Mouse (Mus musculus): ENCODE measurements at regions not wholly inside any gene's neighbourhood (a gene's known extent, or its start where the extent isn't known, plus 50 kb on each side); places are given as distances from the start of the nearest gene placed in this dataset.

- no peaks in the 10 kb centered on the region for H3K9me3 ChIP-seq (ENCODE audit: control insufficient read depth, low read length)
- no peak for ATAC-seq (ENCODE audit: low FRiP score, low read depth)
- H3K4me2 ChIP-seq (replicated peaks; ENCODE audit: low read depth, low read length, severe bottlenecking) = no peak overlapping the region
- 93% methylated on average over 7 of the region's 7 CpGs for WGBS
- DNase-seq (ENCODE audit: low spot score) = no peak
- no peak overlapping the region for H3K27ac ChIP-seq (replicated peaks; ENCODE audit: low read depth, low read length)
- H3K36me3 ChIP-seq (ENCODE audit: control insufficient read depth, insufficient read depth, low read length) = no peaks in the 10 kb centered on the region
- no peaks in the 10 kb centered on the region for H3K4me1 ChIP-seq (ENCODE audit: control insufficient read depth, insufficient read depth, low read length)
- no peak overlapping the region for H3K9ac ChIP-seq (ENCODE audit: low read depth, low read length, severe bottlenecking)
- TF ChIP-seq POLR2A (IDR thresholded peaks at IDR 0.05; ENCODE audit: borderline replicate concordance, extremely low read depth, insufficient read depth, insufficient read length) = no peak
- H3K4me3 ChIP-seq (replicated peaks; ENCODE audit: low read length) = no peak overlapping the region
- no peaks in the 10 kb centered on the region for H3K27me3 ChIP-seq (ENCODE audit: control insufficient read depth, insufficient read depth, low read length)
Observed at GRCm38 (mm10) chr13:60511101-60511500, 90.6 kb upstream of the Dapk1 start.

- WGBS = 72% methylated on average over 8 of the region's 8 CpGs
- H3K9ac ChIP-seq (ENCODE audit: low read depth, low read length, severe bottlenecking) = no peak overlapping the region
- no peaks in the 10 kb centered on the region for H3K4me1 ChIP-seq (ENCODE audit: control insufficient read depth, insufficient read depth, low read length)
- H3K4me2 ChIP-seq (replicated peaks; ENCODE audit: low read depth, low read length, severe bottlenecking) = no peak overlapping the region
- H3K27me3 ChIP-seq (ENCODE audit: control insufficient read depth, insufficient read depth, low read length) = no peaks in the 10 kb centered on the region
- ATAC-seq (ENCODE audit: low FRiP score, low read depth) (no peak), DNase-seq (ENCODE audit: low spot score) (no peak)
- no peak for TF ChIP-seq POLR2A (IDR thresholded peaks at IDR 0.05; ENCODE audit: borderline replicate concordance, extremely low read depth, insufficient read depth, insufficient read length)
- no peak overlapping the region for H3K4me3 ChIP-seq (replicated peaks; ENCODE audit: low read length)
- H3K9me3 ChIP-seq (ENCODE audit: control insufficient read depth, low read length) = no peaks in the 10 kb centered on the region
- H3K36me3 ChIP-seq (ENCODE audit: control insufficient read depth, insufficient read depth, low read length) = no peaks in the 10 kb centered on the region
- H3K27ac ChIP-seq (replicated peaks; ENCODE audit: low read depth, low read length) = no peak overlapping the region
Observed at GRCm38 (mm10) chr13:60511628-60512027, 90.1 kb upstream of the Dapk1 start.

GRCm38 (mm10) chr13:60513756-60514155, 88.0 kb upstream of the Dapk1 start:
- 85% methylated on average over 7 of the region's 7 CpGs for WGBS
- Histone ChIP-seq H3K4me2 (replicated peaks; ENCODE audit: low read depth, low read length, severe bottlenecking) (no peak overlapping the region), H3K27me3 (ENCODE audit: control insufficient read depth, insufficient read depth, low read length) (no peaks in the 10 kb centered on the region), H3K9ac (ENCODE audit: low read depth, low read length, severe bottlenecking) (no peak overlapping the region), H3K36me3 (ENCODE audit: control insufficient read depth, insufficient read depth, low read length) (no peaks in the 10 kb centered on the region), H3K9me3 (ENCODE audit: control insufficient read depth, low read length) (no peaks in the 10 kb centered on the region), H3K27ac (replicated peaks; ENCODE audit: low read depth, low read length) (no peak overlapping the region), H3K4me1 (ENCODE audit: control insufficient read depth, insufficient read depth, low read length) (no peaks in the 10 kb centered on the region), H3K4me3 (replicated peaks; ENCODE audit: low read length) (no peak overlapping the region)
- ATAC-seq (ENCODE audit: low FRiP score, low read depth) (no peak), DNase-seq (ENCODE audit: low spot score) (no peak)
- no peak for TF ChIP-seq POLR2A (IDR thresholded peaks at IDR 0.05; ENCODE audit: borderline replicate concordance, extremely low read depth, insufficient read depth, insufficient read length)

GRCm38 (mm10) chr13:60514806-60515205, 86.9 kb upstream of the Dapk1 start:
- no peak overlapping the region for H3K4me2 ChIP-seq (replicated peaks; ENCODE audit: low read depth, low read length, severe bottlenecking)
- WGBS = 83% methylated on average over 9 of the region's 9 CpGs
- no peak for TF ChIP-seq POLR2A (IDR thresholded peaks at IDR 0.05; ENCODE audit: borderline replicate concordance, extremely low read depth, insufficient read depth, insufficient read length)
- no peak for ATAC-seq (ENCODE audit: low FRiP score, low read depth)
- no peak overlapping the region for H3K27ac ChIP-seq (replicated peaks; ENCODE audit: low read depth, low read length)
- H3K9me3 ChIP-seq (ENCODE audit: control insufficient read depth, low read length) = no peaks in the 10 kb centered on the region
- no peak for DNase-seq (ENCODE audit: low spot score)
- H3K27me3 ChIP-seq (ENCODE audit: control insufficient read depth, insufficient read depth, low read length) = no peaks in the 10 kb centered on the region
- H3K36me3 ChIP-seq (ENCODE audit: control insufficient read depth, insufficient read depth, low read length) = no peaks in the 10 kb centered on the region
- H3K4me3 ChIP-seq (replicated peaks; ENCODE audit: low read length) = no peak overlapping the region
- no peaks in the 10 kb centered on the region for H3K4me1 ChIP-seq (ENCODE audit: control insufficient read depth, insufficient read depth, low read length)
- no peak overlapping the region for H3K9ac ChIP-seq (ENCODE audit: low read depth, low read length, severe bottlenecking)

- no peak overlapping the region for H3K4me2 ChIP-seq (replicated peaks; ENCODE audit: low read depth, low read length, severe bottlenecking)
- no peak overlapping the region for H3K4me3 ChIP-seq (replicated peaks; ENCODE audit: low read length)
- ATAC-seq (ENCODE audit: low FRiP score, low read depth) (no peak), DNase-seq (ENCODE audit: low spot score) (no peak)
- no peaks in the 10 kb centered on the region for H3K36me3 ChIP-seq (ENCODE audit: control insufficient read depth, insufficient read depth, low read length)
- no peak overlapping the region for H3K9ac ChIP-seq (ENCODE audit: low read depth, low read length, severe bottlenecking)
- no peaks in the 10 kb centered on the region for H3K9me3 ChIP-seq (ENCODE audit: control insufficient read depth, low read length)
- H3K4me1 ChIP-seq (ENCODE audit: control insufficient read depth, insufficient read depth, low read length) = no peaks in the 10 kb centered on the region
- no peak overlapping the region for H3K27ac ChIP-seq (replicated peaks; ENCODE audit: low read depth, low read length)
- 94% methylated on average over 2 of the region's 2 CpGs for WGBS
- no peak for TF ChIP-seq POLR2A (IDR thresholded peaks at IDR 0.05; ENCODE audit: borderline replicate concordance, extremely low read depth, insufficient read depth, insufficient read length)
- H3K27me3 ChIP-seq (ENCODE audit: control insufficient read depth, insufficient read depth, low read length) = no peaks in the 10 kb centered on the region
Observed at GRCm38 (mm10) chr13:60518010-60518409, 83.7 kb upstream of the Dapk1 start.

GRCm38 (mm10) chr13:60519708-60520107, 82.0 kb upstream of the Dapk1 start:
- Histone ChIP-seq H3K27me3 (ENCODE audit: control insufficient read depth, insufficient read depth, low read length) (no peaks in the 10 kb centered on the region), H3K4me3 (replicated peaks; ENCODE audit: low read length) (no peak overlapping the region), H3K27ac (replicated peaks; ENCODE audit: low read depth, low read length) (no peak overlapping the region), H3K4me2 (replicated peaks; ENCODE audit: low read depth, low read length, severe bottlenecking) (no peak overlapping the region), H3K36me3 (ENCODE audit: control insufficient read depth, insufficient read depth, low read length) (no peaks in the 10 kb centered on the region), H3K9ac (ENCODE audit: low read depth, low read length, severe bottlenecking) (no peak overlapping the region), H3K4me1 (ENCODE audit: control insufficient read depth, insufficient read depth, low read length) (no peaks in the 10 kb centered on the region), H3K9me3 (ENCODE audit: control insufficient read depth, low read length) (no peaks in the 10 kb centered on the region)
- no peak for TF ChIP-seq POLR2A (IDR thresholded peaks at IDR 0.05; ENCODE audit: borderline replicate concordance, extremely low read depth, insufficient read depth, insufficient read length)
- 53% methylated on average over 4 of the region's 4 CpGs for WGBS
- no peak for DNase-seq (ENCODE audit: low spot score)
- ATAC-seq (ENCODE audit: low FRiP score, low read depth) = no peak

Data from limb, embryonic 14.5 days (tissue).